Comparison of ENCODE assay signal across 28 mouse cellular contexts in the genomic region with DNA sequence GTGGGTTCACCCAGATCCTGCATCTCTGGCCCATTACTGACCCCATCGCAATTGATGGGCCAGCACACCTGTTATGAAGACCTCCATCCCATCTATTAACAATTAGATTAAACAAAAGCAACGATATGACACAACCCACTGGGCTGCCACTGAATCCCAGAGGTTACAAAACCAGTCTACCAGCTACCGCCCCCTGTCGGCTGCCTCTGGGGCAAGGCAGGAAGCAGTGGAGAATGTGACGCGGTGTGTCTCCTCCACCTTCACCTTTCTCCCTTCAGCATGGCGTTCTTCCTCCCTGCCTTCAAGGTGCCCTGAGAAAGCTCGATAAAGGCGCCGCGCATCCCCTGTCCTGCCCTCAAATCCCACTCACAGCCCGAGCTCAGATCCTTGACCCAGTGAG. TPM values are rescaled to one million over a fixed set of nuclear protein-coding genes. Genes with fewer than 3 reads are reported as not detected.
DNase-seq lines count a peak whose midpoint lies in the region; ATAC-seq and TF ChIP-seq lines count a peak whose summit lies in the region.
"Had no signal": no experiment of that assay in that cellular context is flagged by ENCODE, and none has a peak within 500 bp of the region (broad histone marks: within the 10 kb centered on the region; RNA-seq: fewer than 3 reads in every experiment).

No protein-coding gene starts in this region.

- no peak for ATAC-seq in frontal cortex, adult (ENCODE audit: low TSS enrichment)
- ATAC-seq: CD4-positive, CD25-positive, alpha-beta regulatory T cell, adult 4 months; forebrain, embryonic 15.5 days; hindbrain, embryonic 16.5 days; intestine, embryonic 15.5 days had no signal

- H3K27me3 ChIP-seq in testis, adult 2 months (ENCODE audit: control insufficient read depth, insufficient read depth, low read length) = peaks cover 3% of the 10 kb centered on the region; the same call in 1 of the 2 replicates
- H3K27me3 ChIP-seq in limb, embryonic 10.5 days (ENCODE audit: low read depth, poor library complexity, severe bottlenecking) = no peaks in the 10 kb centered on the region
- H3K27me3 ChIP-seq: embryonic facial prominence, embryonic 13.5 days; forebrain, embryonic 15.5 days; hindbrain, embryonic 13.5 days; intestine, embryonic 15.5 days had no signal

- TF ChIP-seq POLR2A in testis, adult 2 months (IDR thresholded peaks at IDR 0.05; ENCODE audit: control insufficient read depth, low read depth, low read length) = no peak

- H3K36me3 ChIP-seq in testis, adult 2 months (ENCODE audit: control insufficient read depth, insufficient read depth, low read length) = no peaks in the 10 kb centered on the region
- no peaks in the 10 kb centered on the region for H3K36me3 ChIP-seq in limb, embryonic 10.5 days
- H3K36me3 ChIP-seq: embryonic facial prominence, embryonic 10.5 days; embryonic facial prominence, embryonic 13.5 days; forebrain, embryonic 12.5 days; forebrain, embryonic 15.5 days; hindbrain, embryonic 10.5 days; hindbrain, embryonic 13.5 days; intestine, embryonic 15.5 days had no signal

- H3K4me3 ChIP-seq in testis, adult 2 months (ENCODE audit: control insufficient read depth, low read depth, low read length) = no peak overlapping the region
- H3K4me3 ChIP-seq in limb, embryonic 10.5 days = no peak overlapping the region
- H3K4me3 ChIP-seq: embryonic facial prominence, embryonic 10.5 days; embryonic facial prominence, embryonic 13.5 days; erythroblast, embryonic 14.5 days; forebrain, embryonic 12.5 days; forebrain, embryonic 15.5 days; hindbrain, embryonic 10.5 days; hindbrain, embryonic 13.5 days; intestine, embryonic 15.5 days had no signal

- no peak for DNase-seq in testis, postnatal 10 days (ENCODE audit: low spot score)
- peak; percentile 33 for DNase-seq in ES-CJ7 (ENCODE audit: low read depth, low spot score)
- DNase-seq in limb, embryonic 10.5 days (ENCODE audit: low spot score) = peak; percentile 26
- DNase-seq in cerebellum, adult 11 months = no peak
- DNase-seq: adrenal gland, postnatal 10 days; adrenal gland, postnatal 36 days; cerebellum, adult 11-12 months; cerebellum, adult 8-10 months; cerebellum, postnatal 10 days; cerebellum, postnatal 36 days; embryo, embryonic 11 days; gastrocnemius, postnatal 10 days; gastrocnemius, postnatal 36 days; heart, postnatal 36 days had no signal

- peaks cover 9% of the 10 kb centered on the region for H3K4me1 ChIP-seq in testis, adult 2 months (ENCODE audit: control insufficient read depth, insufficient read depth, low read length)
- H3K4me1 ChIP-seq in limb, embryonic 10.5 days = peaks cover 11% of the 10 kb centered on the region
- H3K4me1 ChIP-seq: intestine, embryonic 15.5 days had no signal

- TF ChIP-seq CTCF in testis, adult 2 months (IDR thresholded peaks at IDR 0.05; ENCODE audit: control insufficient read depth, insufficient read depth, insufficient replicate concordance, low read depth, low read length) = peak; percentile 39; the same call in 1 of the 2 replicates

- WGBS in limb, embryonic 10.5 days = 94% methylated on average over 12 of the region's 12 CpGs

- no peak overlapping the region for H3K27ac ChIP-seq in testis, adult 2 months (ENCODE audit: control insufficient read depth, insufficient read depth, low read depth, low read length)
- H3K27ac ChIP-seq in limb, embryonic 10.5 days = no peak overlapping the region
- H3K27ac ChIP-seq: embryonic facial prominence, embryonic 10.5 days; embryonic facial prominence, embryonic 13.5 days; forebrain, embryonic 12.5 days; forebrain, embryonic 15.5 days; hindbrain, embryonic 10.5 days; hindbrain, embryonic 13.5 days; intestine, embryonic 15.5 days had no signal

- no peaks in the 10 kb centered on the region for H3K9me3 ChIP-seq in limb, embryonic 10.5 days (replicated peaks)
- H3K9me3 ChIP-seq: embryonic facial prominence, embryonic 10.5 days; embryonic facial prominence, embryonic 13.5 days; forebrain, embryonic 12.5 days; forebrain, embryonic 15.5 days; hindbrain, embryonic 10.5 days; hindbrain, embryonic 13.5 days; intestine, embryonic 15.5 days had no signal

RNA-seq across cellular contexts. Expression of a gene that starts 59.3 kb away (rescaled TPM):
- polyA plus RNA-seq in testis, adult 2 months (2012; rRNA removed) = 108 TPM in 2 replicates
- polyA plus RNA-seq in limb, embryonic 10.5 days (2016; fragmentation: Nextera tagmentation; extraction: Ambion mirVana) = 0.05 and 0.08 TPM in 2 replicates
- polyA plus RNA-seq: C2C12; CD4-positive, CD25-positive, alpha-beta regulatory T cell, adult 4 months; erythroblast, embryonic 14.5 days; heart, postnatal 0 days; intestine, embryonic 15.5 days had no signal

Comparison
In these comparisons a context has a peak if more than half of its experiments do, and no peak if none do; other contexts are left out.
1. DNase-seq: peak in ES-CJ7 (single experiment) and limb, embryonic 10.5 days (single experiment); none in testis, postnatal 10 days (single experiment) and cerebellum, adult 11 months (single experiment).
2. RNA of a gene that starts 59.3 kb away (polyA plus RNA-seq): 108 TPM in testis, adult 2 months; 0.05 to 0.08 TPM in limb, embryonic 10.5 days; every median in the first group is over 100 times any median in the second.